Mouse (Mus musculus) v-Abl transformed pro-B cells (cell line): ENCODE data around the gene Krtap3-1.

Experiments
- in situ Hi-C, 2 experiments: fragments of 400-800 bp; cut with MboI; formaldehyde crosslinking; loops; one replicate each; pipeline ENCODE4 v1.15.1; 2025; ENCODE audit not compliant: unreplicated experiment in 2 of 2

The Krtap3-1 gene

GRCm38 (mm10) chr11:99539721-99540120 is 26.7 kb downstream of the Krtap3-1 start:
- in situ Hi-C loops: no loop called here

- in situ Hi-C loops: no loop called here
Measured at GRCm38 (mm10) chr11:99521288-99521860, 45.1 kb downstream of the Krtap3-1 start, which contains the start of gene Krt39. Gene Krt39 (minus strand): TSS chr11:99521338.
